Mouse (Mus musculus): ENCODE measurements around the gene Clptm1.
A peak's percentile ranks its signal among the peaks of the same experiment; 100 is the strongest.

Clptm1 gene

DNA sequence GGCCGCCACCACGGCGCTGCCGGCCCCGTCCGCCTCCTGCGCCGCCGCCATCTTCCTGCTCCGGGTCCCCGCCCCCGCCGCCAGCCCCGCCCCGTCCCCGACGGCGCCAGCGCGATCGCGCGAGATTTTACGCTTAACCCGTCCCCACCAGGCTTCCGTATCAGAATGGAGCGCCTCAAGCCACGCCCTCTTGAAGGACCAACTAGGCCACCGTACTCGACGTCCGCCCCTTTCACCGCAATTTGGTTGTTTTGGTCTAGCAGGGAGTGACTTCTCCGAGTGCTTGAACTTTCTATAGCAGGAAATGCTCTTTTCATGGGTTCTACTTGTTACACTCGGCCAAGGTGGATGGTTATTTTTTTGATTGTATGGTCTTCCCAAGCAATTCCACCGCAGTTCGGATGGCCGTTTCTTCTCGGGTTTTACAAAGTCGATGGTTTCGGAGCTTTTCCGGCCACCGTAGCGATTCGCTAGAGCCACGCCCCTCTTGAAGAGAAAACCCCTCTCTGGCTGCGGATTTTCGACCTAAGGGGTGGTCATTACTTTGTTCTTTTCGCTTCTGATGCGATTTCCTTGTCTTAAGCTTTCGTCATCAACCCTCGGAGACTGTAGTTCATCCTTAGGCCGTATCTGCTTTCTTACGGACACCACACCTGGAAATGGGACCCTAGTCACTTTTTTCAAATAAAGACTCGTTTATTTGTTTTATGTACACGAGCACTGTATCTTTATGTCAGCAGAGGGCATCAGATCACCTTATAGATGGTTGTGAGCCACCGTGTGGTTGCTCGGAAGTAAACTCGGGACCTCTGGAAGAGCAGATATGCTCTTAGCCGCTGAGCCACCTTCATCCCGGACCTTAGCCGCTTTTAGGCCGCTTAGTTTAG, at the start of gene Clptm1:
Gene Clptm1, minus strand, starts transcription at position 79 of the 887 bp plus-strand sequence.
- DNase-seq (ENCODE audit: low spot score in 2 of 2), result peak; percentile 94 to 97

DNA sequence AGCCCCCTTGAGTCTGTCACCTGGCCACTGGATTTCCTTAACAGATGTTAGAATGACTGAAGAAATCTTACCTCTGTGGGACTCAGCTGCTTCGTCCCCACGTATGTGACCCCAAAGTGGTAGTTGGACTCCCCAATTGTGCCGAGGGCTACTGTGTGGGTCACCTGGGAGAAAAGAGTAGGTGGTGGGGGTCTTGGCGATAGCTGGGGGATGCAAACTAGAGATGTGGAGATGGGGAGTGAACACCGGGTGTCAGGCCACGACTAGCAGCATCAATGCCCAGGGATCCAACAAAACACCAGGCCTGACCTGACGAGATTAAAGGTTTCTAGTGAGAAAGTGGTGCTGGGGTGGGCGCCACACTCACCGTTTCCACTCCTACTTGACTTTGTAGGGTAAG, 48.8 kb upstream of the Clptm1 start:
- DNase-seq (ENCODE audit: low spot score in 2 of 2), result no peak

DNA sequence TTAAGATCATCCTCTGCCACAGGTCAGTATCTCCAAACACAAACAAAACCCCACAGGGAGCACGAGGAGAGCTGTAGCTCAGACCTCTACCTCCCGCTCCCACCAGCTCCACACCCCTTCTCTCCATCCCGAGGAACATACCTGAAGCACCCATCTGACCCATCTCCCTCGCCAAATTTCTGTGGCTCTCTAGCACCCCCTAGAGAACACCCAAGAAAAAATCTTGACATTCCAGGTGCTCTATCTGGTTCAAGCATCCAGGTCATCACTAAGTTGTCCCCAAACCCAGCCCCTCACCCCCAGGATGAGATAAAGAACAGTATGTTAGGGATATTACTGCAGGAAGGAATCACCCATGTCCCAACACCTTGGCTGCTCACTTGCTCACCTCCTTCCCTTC, 48.4 kb upstream of the Clptm1 start:
- no peak for DNase-seq (ENCODE audit: low spot score in 2 of 2)

DNA sequence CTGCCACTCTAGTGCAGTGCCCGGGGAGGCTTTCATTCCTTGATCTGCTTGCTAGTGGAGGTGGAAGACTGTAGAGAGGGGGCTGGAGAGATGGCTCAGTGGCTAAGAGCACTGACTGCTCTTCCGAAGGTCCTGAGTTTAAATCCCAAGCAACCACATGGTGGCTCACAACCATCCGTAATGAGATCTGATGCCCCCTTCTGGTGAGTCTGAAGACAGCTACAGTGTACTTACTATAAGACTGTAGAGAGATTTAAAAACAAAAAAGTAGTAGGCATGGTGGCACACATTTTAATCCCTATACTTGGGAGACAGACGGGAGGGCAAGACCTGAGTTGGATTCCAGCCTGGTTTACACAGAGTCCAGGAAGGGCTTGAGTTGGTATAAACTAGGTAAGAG, 47.6 kb upstream of the Clptm1 start:
- DNase-seq (ENCODE audit: low spot score in 2 of 2), result no peak

DNA sequence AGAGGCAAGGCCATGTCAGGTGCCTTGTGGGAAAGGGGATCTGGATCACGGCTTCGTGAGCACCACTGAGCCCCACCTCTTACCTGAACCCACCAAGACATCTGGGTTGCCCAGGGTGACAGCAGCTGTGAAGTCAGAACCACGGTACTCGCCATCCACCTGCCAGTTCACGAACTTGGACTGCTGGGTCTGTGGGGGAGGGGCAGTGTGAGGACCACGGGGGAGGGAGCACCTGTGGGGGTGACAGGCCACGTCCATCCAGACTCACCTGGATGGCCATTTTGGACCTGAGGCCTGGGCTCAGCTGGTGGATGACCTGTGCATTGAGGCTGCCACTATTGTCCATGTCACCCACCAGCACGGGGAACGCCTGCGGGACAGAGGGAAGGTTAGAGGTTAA, 45.8 kb upstream of the Clptm1 start:
- DNase-seq (ENCODE audit: low spot score in 2 of 2), result no peak

DNA sequence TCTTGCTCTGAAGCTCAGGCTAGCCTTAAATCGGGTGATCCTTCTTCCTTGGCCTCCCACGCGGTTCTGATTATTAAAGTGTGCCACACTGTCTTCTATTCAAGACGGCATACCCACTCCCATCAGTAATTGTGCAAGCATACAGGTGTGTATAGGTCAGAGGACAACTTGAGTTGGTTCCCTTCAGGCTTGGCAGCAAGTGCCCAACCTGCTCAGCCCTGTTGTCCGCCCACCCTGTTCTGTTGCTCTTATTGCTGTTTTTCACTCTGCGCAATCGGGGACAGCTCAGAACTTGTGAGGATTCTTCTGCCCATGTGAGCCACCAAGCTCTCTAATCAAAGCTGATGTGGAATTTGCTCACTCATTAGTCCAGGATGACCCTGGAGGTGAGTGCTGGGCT, 40.4 kb upstream of the Clptm1 start:
- DNase-seq (ENCODE audit: low spot score in 2 of 2), result no peak

DNA sequence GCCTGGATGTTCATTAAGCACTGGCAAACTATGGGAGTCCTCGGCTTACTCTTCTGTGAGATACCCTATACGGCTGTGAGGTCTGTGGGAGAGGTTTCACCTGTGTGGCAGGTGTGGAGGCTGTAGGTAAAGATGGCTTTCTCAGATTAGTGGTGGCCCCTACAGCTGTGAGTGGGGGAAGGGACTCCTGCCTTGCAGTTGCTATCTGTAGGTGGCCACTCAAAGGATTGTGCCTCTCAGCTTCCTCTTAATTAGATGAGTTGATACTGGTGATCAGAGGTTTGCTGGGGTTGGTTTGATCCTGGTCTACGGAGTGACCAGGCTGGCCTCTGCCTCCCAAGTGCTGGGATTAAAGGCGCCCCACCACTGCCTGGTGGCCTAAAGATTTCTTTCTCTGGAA, 39.6 kb upstream of the Clptm1 start:
- no peak for DNase-seq (ENCODE audit: low spot score in 2 of 2)

DNA sequence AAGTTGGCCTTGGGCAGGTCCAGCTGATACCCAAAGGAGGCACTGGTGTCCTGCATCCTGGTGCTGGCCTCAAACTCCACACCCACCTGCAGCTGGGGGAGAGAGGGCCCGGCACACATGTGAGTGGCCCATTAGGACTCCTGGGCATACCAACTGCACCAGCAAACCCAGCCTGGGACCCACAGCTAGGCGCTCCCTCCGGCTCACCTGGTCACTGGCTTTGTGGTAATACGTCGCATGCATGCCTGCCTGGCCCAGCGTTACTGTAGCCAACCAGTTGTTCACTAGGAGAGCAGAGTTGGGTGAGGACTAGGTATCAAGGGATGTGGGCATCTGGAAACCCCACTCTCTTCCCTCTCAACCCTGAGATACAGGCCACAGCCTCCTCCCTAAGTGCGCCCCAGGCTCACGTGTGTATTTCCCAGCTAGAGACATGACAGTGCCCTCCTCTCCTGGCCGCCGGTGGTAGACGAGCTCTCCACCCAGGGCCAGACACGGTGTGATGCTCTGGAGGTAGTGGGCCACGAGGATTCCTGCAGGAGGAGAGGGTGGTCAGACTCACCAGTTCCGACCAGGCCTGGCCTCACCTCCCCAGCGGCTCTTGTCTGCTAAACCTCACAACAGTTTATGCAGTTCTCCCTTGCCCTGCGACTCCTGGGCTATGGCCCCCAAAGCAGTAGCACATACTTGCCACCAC, 38.2 kb upstream of the Clptm1 start:
- no peak for DNase-seq (ENCODE audit: low spot score in 2 of 2)

DNA sequence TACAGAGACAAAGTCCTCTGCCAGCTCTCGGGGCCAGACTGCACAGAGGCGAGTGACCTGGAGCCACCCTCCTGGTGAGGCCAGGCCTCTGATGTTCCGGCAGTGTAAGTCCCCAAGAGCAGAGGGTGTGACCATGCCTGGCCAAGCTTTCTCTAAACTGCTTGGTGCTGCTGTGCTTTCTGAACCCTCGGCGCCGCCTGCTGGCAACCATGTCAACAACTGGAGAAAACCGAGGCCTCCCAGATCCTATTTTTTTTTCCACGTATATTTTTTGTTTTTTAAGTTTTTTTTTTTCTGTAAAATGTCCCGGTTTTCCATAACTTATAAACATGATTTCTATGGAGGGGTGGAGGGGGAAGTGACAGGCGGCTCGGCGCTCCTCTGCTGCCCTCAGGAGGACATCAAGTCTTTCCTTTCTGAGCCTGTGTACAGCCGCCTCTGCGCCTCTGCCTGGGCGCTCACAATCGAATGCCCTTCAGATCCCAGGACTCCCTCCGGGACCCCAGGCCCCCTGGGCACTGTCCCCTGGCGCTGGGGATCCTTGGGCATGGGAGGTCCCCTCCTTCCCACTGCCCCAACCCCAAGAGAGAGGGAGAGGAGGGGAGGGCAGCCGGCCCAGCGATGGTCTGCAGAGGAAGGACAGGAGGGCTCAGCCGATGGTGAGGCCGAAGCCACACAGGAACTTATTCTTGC, 36.4 kb upstream of the Clptm1 start:
- peak in 1 of 2 experiments; percentile 58 for DNase-seq (ENCODE audit: low spot score in 2 of 2)

DNA sequence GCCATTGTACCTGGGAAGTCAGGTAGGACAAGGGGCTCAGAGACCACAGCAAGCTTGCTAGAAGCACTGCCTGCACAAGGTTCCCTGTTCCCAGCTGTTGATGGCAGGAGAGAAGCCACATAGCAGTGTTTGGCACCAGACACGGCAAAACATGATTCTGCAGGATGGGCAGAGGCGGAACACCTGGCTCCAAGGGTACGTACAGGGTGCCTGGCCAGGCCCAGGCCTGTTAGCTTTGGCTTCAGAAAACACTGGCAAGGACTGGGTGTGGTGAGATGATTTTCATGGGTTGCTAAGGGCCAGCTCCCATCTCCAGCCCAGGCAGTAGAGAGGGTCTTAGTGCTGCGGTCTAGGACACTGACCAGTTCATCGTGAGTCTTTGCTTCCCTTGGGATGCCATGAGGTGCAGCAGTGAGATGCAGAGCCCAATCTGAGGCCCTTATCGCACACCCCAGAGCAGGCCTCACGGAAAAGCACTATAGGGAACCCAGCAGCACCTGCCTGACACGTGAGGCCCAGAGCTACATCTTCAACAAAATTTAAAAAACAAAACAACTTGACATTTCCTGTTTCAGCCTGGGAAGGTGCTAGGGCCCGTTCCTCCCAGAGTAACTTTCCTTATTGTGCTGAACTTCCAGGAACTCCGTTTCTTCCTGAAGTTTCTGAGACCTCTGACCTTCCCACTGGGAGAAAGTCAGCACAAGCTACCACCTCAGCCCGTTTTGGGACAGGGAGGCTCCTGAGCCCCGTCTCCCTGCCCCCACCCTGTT, 35.7 kb upstream of the Clptm1 start:
- no peak for DNase-seq (ENCODE audit: low spot score in 2 of 2)

DNA sequence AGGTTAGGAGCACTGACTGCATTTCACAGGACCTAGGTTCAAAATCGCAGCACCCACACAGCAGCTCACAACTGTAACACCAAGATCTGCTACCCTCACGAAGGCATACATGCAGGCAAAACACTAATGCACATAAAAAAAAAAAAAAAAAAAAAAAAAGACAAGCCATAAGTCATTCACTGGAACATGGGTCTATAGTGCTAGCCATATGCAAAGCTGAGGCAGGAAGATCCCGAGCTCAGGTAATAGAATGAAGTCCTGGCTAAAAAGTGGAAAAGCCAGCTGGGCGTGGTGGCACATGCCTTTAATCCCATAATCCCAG, 35.0 kb upstream of the Clptm1 start:
- no peak for DNase-seq (ENCODE audit: low spot score in 2 of 2)

DNA sequence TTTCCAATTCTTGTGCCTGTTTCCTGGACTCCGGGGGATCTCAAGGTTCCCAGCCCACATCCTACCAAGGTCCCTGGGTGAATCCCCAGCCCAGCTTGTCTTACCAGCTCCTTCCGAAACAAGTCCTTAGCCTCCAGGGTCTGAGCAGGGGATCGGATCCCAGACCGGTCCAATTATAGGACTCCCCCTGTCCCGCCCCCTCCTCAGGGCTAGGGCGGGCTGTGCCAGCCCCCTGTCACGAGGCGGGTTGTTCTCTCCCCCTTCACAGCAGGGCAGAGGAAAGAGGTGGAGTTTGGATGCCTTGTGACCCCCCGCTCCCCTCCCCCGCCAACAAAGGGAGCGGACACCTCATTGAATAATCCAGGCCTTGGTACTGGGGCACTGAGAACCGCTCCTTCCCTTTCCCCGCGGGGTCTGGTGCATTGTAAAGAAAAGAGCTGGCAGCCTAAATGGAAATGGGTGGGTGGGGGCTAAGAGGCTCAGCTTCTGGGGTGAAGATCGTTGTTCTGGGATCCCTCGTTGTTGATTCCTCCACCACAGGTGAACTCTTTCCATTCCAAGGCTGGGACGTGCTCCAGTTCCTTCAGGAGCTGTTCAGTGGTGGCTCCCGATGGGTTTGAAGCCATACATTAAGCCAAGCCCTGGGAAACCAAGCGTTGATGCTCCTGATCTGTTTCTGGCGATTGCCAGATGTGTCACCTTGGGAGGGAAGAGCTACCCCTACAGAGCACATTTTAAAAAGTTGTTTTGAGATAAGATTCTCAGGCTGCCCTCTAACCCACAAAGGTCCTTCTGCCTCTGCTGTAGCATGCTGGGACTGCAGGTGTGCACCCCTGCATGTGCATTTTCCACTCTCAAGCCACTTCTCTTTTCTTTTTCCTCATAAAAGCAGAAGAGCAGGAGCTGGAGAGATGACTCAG, 34.3 kb upstream of the Clptm1 start, which contains the start of gene Apoe:
Gene Apoe, minus strand, starts transcription at position 282 of the 920 bp plus-strand sequence.
- DNase-seq (ENCODE audit: low spot score in 2 of 2), result peak in 1 of 2 experiments; percentile 56

DNA sequence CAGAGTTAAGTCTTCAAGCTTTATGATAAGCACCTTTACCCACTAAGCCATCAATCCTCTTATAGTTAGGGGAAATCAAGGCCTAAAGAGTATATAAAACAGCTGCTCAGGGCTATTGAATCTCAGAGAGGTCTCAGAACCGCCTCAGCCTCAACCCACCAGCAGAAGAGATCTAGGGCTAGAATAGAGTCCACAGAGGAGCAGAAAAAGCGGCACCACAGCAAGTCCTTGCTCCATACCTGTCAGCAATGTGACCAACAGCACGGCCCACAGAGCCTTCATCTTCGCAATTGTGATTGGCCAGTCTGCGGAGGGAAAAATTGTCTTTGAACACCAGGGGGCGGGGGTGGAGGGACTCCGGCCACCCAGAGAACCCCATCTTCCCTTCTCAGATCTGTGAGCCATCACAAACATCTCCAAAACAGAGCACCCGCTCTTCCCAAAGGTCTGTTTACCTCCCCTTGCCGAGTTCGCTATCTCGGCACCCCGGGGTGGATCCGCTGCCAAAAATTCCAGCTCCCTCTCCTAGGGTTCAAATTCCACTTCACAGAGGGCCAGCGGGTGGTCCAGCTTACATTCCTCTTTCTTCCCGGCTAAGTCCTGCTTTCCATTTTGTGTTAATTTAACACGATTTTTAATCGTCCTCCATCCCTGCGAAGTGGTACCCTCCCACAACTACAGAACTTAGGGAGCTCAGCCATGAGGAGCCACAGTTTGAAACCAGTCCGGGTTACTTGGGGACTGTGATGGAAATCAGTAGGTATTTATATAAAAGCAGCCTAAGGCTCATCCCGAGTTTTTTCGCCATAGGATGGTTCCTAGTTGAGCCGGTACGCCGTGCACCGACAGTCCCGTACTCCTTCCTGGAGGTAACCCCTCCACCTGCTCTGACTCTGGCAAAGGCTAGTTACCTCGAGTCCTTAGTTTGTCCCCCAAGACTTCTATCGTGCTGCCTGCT, 33.4 kb upstream of the Clptm1 start:
- DNase-seq (ENCODE audit: low spot score in 2 of 2), result no peak

DNA sequence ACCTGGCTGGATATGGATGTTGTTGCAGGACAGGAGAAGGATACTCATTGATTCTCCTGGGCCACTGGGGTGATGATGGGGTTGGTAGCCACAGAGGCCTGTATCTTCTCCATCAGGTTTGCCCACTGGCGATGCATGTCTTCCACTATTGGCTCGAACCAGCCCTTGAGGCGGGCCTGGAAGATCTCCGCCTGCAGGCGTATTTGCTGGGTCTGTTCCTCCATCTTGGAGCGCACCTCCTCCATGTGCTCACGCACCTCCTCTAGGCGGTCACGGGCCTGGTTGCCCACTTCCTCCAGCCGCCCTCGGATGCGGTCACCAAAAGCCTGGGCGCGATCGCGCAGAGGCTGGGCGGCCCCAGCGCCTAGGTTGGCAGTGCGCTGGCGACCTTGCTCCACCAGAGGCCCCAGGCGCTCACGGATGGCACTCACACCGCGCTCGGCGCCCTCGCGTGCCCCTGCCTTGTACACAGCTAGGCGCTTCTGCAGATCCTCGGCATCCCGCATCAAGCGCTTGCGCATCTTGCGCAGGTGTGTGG, 31.6 kb upstream of the Clptm1 start:
- DNase-seq (ENCODE audit: low spot score in 2 of 2), result no peak

DNA sequence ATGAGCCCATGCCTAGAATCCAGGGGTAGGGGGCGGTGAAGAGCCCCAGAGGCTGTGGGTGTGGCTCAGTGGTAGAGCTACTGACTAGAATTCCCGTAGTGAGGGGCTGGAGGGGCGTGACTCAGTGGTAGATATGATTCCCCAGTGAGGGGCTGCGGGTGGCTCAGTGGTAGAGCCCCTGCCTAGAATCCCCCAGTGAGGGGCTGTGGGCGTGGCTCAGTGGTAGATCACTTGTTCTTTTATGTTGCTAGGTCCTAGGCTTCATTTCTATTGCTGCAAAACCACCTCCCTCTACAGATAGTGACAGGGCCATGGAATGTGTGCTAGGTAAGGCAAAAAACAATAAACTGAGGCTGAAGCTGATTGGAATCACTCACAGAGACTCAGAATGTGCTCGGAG, 31.0 kb upstream of the Clptm1 start:
- DNase-seq (ENCODE audit: low spot score in 2 of 2), result no peak

DNA sequence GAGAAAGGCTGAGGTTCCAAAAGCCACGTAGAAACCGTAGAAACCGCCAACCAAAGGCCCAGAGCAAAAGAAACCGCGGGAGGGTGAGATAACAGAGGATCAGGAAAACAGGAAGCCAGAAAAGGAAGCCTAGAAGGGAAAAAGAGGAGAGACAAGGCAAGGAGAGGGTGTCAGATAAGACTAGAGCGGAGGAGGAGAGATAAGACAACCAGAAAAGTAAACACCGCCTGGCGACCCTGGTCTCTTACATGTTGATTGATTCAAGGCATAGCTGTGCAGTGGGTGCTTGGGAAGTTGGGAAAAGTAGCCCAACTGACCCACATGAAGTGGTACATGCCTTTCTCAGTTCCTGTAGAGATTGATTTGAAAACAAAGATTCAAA, 30.4 kb upstream of the Clptm1 start:
- no peak for DNase-seq (ENCODE audit: low spot score in 2 of 2)

DNA sequence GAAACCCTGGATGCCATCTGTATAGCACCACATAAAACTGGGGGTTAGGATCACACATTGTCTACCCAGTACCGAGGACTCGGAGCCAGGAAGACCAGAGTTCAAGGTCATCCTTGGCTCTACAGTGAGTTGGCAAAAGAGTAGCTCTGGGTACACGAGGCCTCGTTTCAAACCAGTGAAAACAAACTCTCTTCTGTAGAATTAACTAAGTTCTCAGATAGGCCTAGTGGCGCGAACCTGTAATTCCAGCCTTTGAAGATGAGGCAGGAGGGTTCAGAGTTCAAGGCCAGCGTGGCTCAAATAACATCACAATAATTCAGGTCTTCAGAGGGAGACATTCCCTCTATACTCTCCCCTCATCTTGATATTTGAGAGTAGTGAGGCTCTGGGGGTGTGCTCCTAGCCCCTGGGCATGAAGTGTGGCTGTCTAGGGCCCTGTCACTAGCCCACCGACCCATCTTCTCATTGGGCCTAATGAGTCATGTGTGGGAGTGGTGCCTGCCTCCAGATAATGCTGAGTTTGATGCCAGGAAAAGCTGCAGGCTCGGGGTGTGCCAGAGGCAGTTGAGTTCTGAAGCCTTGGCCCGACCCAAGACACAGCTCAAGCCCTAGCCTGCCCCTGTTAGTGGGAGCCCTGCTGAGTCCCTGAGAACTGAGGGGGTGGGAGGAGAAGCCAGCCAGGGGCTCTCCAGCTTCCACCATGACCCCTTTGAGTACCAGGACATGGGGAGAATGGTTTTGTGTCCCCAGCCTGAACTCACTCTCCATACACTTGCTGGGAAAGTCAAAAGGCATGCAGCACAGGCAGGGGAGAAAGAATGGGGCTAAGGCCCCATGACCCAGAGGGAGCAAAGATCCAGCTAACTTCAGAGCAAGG, 29.7 kb upstream of the Clptm1 start:
- no peak for DNase-seq (ENCODE audit: low spot score in 2 of 2)

DNA sequence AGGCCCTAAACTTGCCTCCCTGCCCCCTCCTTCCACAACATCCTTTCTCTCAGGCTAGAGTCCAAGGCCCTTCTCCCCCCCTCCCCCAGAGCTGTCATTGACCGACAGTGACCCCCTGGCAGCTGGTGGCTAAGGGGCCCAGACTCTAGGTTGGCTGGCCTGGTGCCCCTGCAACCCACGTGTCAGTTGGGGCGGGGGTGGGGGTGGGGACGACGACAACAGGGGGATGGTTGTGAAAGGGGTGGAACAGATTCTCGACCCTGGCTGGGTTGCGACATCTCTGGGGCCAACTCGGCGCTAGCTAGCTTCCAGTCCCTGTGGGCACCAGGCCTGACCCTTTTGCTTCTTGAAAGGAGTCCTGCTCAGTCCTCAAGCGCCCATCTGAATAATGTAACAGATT, 28.6 kb upstream of the Clptm1 start:
- peak in 1 of 2 experiments; percentile 61 for DNase-seq (ENCODE audit: low spot score in 2 of 2)

Data from cerebellum, postnatal 4 days (tissue).